Mouse (Mus musculus) limb, embryonic 15.5 days (tissue): ENCODE results near the gene Slit3. TPM values are rescaled to one million over a fixed set of nuclear protein-coding genes. Genes with fewer than 3 reads are reported as not detected.

Experiments used
- ATAC-seq: fragments of 200-750 bp; cut with Nextera tagmentation; 2 replicates; pipeline ENCODE4 v1.8.0; 2017; ENCODE audit warnings: low read depth, moderate TSS enrichment; ENCODE audit not compliant: insufficient number of reproducible peaks, low FRiP score, low TSS enrichment
- H3K27ac ChIP-seq: fragments of 300-500 bp; sonication (generic); 2 replicates; pipeline ENCODE4 v1.5.1; 2015; ENCODE audit warnings: moderate library complexity, mild to moderate bottlenecking, inconsistent platforms
- H3K27me3 ChIP-seq: fragments of 300-500 bp; sonication (generic); 2 replicates; pipeline ENCODE4 v1.6.1; 2015; ENCODE audit warnings: inconsistent platforms
- H3K36me3 ChIP-seq: fragments of 300-500 bp; sonication (generic); 2 replicates; pipeline ENCODE4 v1.6.1; 2015; ENCODE audit warnings: inconsistent platforms
- H3K4me1 ChIP-seq: fragments of 300-500 bp; sonication (generic); 2 replicates; pipeline ENCODE4 v1.6.1; 2015; ENCODE audit warnings: inconsistent platforms
- H3K4me2 ChIP-seq: fragments of 300-500 bp; sonication (generic); 2 replicates; pipeline ENCODE4 v1.6.1; 2015; ENCODE audit warnings: mild to moderate bottlenecking, inconsistent platforms
- H3K4me3 ChIP-seq: fragments of 300-500 bp; sonication (generic); 2 replicates; pipeline ENCODE4 v1.5.1; 2015; ENCODE audit warnings: mild to moderate bottlenecking, inconsistent platforms
- H3K9ac ChIP-seq: fragments of 300-500 bp; sonication (generic); 2 replicates; pipeline ENCODE4 v1.6.1; 2015; ENCODE audit warnings: inconsistent platforms
- H3K9me3 ChIP-seq: fragments of 300-500 bp; sonication (generic); 2 replicates; pipeline ENCODE4 v1.6.1; 2016; ENCODE audit warnings: inconsistent platforms
- WGBS: fragments of 180-500 bp; shearing (Covaris S2); methylation state at CpG from one replicate; pipeline ENCODE4 v1.1.7; 2015; 5-methylcytosine and 5-hydroxymethylcytosine counted together
- polyA plus RNA-seq: library from polyadenylated mRNA; unstranded; fragments of >200 nt; fragmentation: Nextera tagmentation; extraction: Ambion mirVana; gene quantifications from 2 replicates; pipeline ENCODE4 v1.2.1, GENCODE M21; 2015

The Slit3 gene
- polyA plus RNA-seq, 1 experiment from 2014 or later = 20.8 TPM

- ATAC-seq = peak; percentile 72
- 30% methylated on average over 7 of the region's 7 CpGs for WGBS
Measured at GRCm38 (mm10) chr11:35527816-35528462, 406.9 kb downstream of the Slit3 start.

GRCm38 (mm10) chr11:35535027-35535426 lies 414.0 kb downstream of the Slit3 start:
- no peak overlapping the region for H3K4me2 ChIP-seq
- H3K27ac ChIP-seq = no peak overlapping the region
- 54% methylated on average over 6 of the region's 6 CpGs for WGBS
- no peaks in the 10 kb centered on the region for H3K27me3 ChIP-seq
- H3K9ac ChIP-seq = no peak overlapping the region
- H3K4me1 ChIP-seq = peaks cover 5% of the 10 kb centered on the region; the same call in 1 of the 2 replicates
- no peaks in the 10 kb centered on the region for H3K36me3 ChIP-seq
- H3K9me3 ChIP-seq = no peaks in the 10 kb centered on the region
- no peak for ATAC-seq
- H3K4me3 ChIP-seq = no peak overlapping the region

More at GRCm38 (mm10) chr11:35527816-35528462, 406.9 kb downstream of the Slit3 start:
- Histone ChIP-seq H3K36me3 (no peaks in the 10 kb centered on the region), H3K27ac (peak overlapping the region; percentile 82), H3K27me3 (no peaks in the 10 kb centered on the region), H3K4me2 (no peak overlapping the region), H3K4me3 (no peak overlapping the region), H3K9ac (no peak overlapping the region), H3K4me1 (peaks cover 24% of the 10 kb centered on the region), H3K9me3 (no peaks in the 10 kb centered on the region)

DNA sequence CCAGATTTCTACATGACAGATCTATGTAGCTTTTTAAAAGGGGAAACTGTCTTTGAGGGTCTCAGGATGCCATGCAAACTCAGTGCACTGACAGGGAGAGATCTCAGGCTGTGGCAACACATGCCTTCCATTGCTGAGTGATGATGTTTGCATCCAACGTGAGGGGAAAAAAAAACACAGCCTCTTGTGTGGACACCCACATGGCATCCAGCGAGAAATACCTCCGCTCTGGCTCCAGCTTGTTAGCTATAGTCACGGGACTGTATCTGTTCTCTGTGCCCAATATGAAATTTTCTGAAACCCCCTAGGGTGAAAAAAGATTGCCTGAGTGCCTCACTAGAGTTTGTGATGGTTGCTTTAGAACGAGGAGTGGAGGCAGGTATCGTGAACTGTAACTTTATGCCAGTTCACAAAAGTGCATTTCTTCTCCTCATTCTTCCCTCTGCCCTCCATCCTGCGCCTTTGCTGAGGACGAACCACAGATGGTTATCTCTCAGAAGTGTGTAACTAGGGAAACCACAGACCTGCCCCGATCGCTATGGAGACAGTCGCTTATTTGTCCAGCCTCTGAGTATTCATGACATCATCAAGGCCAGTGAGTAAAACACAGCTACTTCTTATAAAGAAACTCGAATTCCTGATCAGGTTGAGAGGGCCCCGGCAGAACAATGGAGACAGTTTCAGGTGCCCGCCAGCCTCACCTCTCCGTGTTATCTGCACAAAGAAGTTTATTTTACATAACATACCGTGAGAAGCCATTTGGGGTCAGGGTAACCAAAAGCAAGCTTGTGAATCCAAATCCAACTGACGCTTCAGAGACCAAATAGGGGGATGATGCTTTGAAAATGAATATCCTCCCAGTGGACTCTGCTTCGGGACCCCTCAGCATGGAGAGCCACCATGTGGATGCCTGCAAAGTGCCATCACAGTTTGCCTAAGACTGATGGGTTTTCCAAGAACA lies 416.4 kb downstream of the Slit3 start:
- no peaks in the 10 kb centered on the region for H3K9me3 ChIP-seq

DNA sequence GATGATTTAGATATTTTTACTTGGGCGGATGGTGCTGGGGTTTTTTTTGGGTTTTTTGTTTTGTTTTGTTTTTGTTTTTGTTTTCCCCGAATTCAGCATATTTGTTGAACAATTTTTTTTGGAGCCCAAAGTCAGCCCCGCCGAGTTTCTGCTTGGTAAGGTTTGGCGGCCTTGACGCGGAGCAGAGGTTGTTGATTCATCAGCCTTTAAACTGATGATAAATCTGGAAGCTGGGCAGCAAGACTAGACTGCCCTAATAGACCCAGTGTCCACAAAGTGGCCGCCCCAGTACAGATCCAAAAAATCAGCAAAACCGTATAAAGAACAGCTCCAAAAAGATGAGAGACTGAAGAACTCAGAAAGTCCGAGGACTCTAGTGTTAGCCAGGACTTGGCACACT lies 421.7 kb downstream of the Slit3 start:
- no peaks in the 10 kb centered on the region for H3K9me3 ChIP-seq
- H3K4me1 ChIP-seq = peaks cover 3% of the 10 kb centered on the region; the same call in 1 of the 2 replicates
- H3K27me3 ChIP-seq = 0 out of 2 replicates have a peak, but pooled peaks cover 4% of the 10 kb centered on the region
- H3K27ac ChIP-seq = no peak overlapping the region
- H3K9ac ChIP-seq = no peak overlapping the region
- ATAC-seq = no peak
- no peaks in the 10 kb centered on the region for H3K36me3 ChIP-seq
- 89% methylated on average over 10 of the region's 10 CpGs for WGBS
- no peak overlapping the region for H3K4me2 ChIP-seq
- H3K4me3 ChIP-seq = no peak overlapping the region

More for the DNA sequence above, 416.4 kb downstream of the Slit3 start:
- Histone ChIP-seq H3K36me3 (no peaks in the 10 kb centered on the region), H3K27me3 (no peaks in the 10 kb centered on the region), H3K4me3 (no peak overlapping the region), H3K4me2 (no peak overlapping the region), H3K4me1 (peaks cover 5% of the 10 kb centered on the region; the same call in 1 of the 2 replicates), H3K9ac (no peak overlapping the region), H3K27ac (no peak overlapping the region)
- ATAC-seq = no peak
- WGBS = 65% methylated on average over 18 of the region's 18 CpGs

DNA sequence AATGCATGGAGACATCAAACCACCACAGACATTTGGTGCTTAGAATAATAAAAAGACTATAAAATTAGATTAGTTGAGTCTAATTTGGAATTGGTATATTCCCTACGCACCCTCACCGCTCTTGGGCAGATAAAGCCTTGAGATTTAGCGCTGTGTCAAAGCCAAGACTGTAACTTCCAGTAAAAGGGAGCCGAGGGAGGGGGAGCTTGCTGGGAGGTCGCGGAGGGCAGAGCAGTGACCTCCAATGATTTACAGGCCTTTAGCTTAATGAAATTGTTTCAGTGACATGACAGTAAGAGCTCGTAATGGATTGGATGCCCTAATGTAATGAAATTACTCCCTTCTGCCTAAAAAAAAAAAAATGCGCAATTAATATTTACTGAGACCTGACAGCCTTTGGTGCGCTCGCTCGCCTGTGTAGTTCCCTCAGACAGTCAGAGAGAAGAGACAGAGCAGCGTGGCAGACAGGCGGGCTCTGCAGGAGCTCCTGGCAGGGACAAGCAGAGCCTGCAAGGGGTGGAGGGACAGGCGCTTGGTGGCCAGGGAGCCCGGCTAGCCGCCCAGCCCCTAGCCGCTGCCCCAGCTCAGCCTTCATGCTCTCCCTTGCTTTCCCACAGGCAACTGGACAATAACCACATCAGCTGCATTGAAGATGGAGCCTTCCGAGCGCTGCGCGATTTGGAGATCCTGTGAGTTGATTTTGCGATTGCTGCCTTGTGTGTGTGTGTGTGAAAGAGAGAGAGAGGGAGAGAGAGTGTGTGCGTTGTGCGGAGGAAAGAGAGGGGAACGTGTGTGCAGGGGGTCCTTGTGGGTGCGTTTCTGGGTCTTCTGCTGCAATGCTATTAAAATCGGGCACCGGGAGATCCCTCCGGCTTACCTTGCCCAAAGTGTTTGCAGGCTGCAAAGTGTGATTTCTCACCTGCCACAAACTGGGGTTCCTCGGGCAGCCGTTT lies 423.4 kb downstream of the Slit3 start:
- Histone ChIP-seq H3K27ac (no peak overlapping the region), H3K36me3 (no peaks in the 10 kb centered on the region), H3K4me3 (no peak overlapping the region), H3K9ac (no peak overlapping the region), H3K9me3 (no peaks in the 10 kb centered on the region), H3K4me1 (peaks cover 6% of the 10 kb centered on the region; the same call in 1 of the 2 replicates), H3K4me2 (no peak overlapping the region), H3K27me3 (0 out of 2 replicates have a peak, but pooled peaks cover 4% of the 10 kb centered on the region)
- 46% methylated on average over 31 of the region's 31 CpGs for WGBS
- ATAC-seq = no peak

GRCm38 (mm10) chr11:35546081-35546822 lies 425.2 kb downstream of the Slit3 start:
- H3K36me3 ChIP-seq = no peaks in the 10 kb centered on the region
- WGBS = 44% methylated on average over 7 of the region's 7 CpGs
- no peak overlapping the region for H3K27ac ChIP-seq
- ATAC-seq = no peak
- H3K4me3 ChIP-seq = no peak overlapping the region
- no peaks in the 10 kb centered on the region for H3K9me3 ChIP-seq
- H3K27me3 ChIP-seq = peaks cover 4% of the 10 kb centered on the region; the same call in 1 of the 2 replicates
- H3K9ac ChIP-seq = no peak overlapping the region
- H3K4me1 ChIP-seq = peaks cover 6% of the 10 kb centered on the region; the same call in 1 of the 2 replicates
- no peak overlapping the region for H3K4me2 ChIP-seq

- no peaks in the 10 kb centered on the region for H3K9me3 ChIP-seq
- WGBS = 72% methylated on average over 9 of the region's 9 CpGs
- H3K4me3 ChIP-seq = no peak overlapping the region
- no peak overlapping the region for H3K27ac ChIP-seq
- H3K27me3 ChIP-seq = peaks cover under 1% of the 10 kb centered on the region; the same call in 1 of the 2 replicates
- H3K9ac ChIP-seq = no peak overlapping the region
- no peaks in the 10 kb centered on the region for H3K36me3 ChIP-seq
- H3K4me1 ChIP-seq = peaks cover 16% of the 10 kb centered on the region
- H3K4me2 ChIP-seq = no peak overlapping the region
- ATAC-seq = 0 out of 2 replicates have a peak, but pooled peaks have one; percentile 44
Measured at GRCm38 (mm10) chr11:35550036-35550435, 429.0 kb downstream of the Slit3 start.

DNA sequence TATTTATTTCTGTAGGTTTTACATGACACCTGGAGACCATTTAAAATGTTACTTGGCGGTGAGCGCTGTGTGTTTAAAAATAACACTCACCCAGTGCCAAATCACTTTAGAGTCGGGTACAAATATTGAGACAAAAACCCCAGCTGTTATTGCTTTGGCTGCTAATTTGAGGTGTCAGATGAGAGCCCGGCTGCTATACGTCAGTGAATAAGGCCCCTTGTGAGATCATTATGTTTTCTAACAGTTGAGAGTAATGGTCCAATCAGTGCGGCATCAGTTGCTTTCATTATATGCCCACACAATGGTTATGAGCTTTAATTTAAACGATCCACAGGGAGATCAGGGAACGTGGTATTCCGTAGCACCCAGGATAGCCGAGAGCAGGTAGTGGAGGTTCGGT lies 435.2 kb downstream of the Slit3 start:
- Histone ChIP-seq H3K9me3 (no peaks in the 10 kb centered on the region), H3K36me3 (no peaks in the 10 kb centered on the region), H3K9ac (no peak overlapping the region), H3K4me3 (no peak overlapping the region), H3K4me2 (no peak overlapping the region), H3K4me1 (peaks cover 29% of the 10 kb centered on the region), H3K27me3 (no peaks in the 10 kb centered on the region; the same call in 1 of the 2 replicates), H3K27ac (no peak overlapping the region)
- ATAC-seq = no peak
- WGBS = 43% methylated on average over 11 of the region's 11 CpGs

- peaks cover 40% of the 10 kb centered on the region for H3K4me1 ChIP-seq
- ATAC-seq = no peak
- no peak overlapping the region for H3K9ac ChIP-seq
- no peak overlapping the region for H3K27ac ChIP-seq
- H3K9me3 ChIP-seq = no peaks in the 10 kb centered on the region
- no peak overlapping the region for H3K4me2 ChIP-seq
- no peaks in the 10 kb centered on the region for H3K36me3 ChIP-seq
- H3K4me3 ChIP-seq = no peak overlapping the region
- H3K27me3 ChIP-seq = no peaks in the 10 kb centered on the region
- WGBS = 77% methylated on average over 8 of the region's 8 CpGs
Measured at GRCm38 (mm10) chr11:35557476-35557875, 436.5 kb downstream of the Slit3 start.

DNA sequence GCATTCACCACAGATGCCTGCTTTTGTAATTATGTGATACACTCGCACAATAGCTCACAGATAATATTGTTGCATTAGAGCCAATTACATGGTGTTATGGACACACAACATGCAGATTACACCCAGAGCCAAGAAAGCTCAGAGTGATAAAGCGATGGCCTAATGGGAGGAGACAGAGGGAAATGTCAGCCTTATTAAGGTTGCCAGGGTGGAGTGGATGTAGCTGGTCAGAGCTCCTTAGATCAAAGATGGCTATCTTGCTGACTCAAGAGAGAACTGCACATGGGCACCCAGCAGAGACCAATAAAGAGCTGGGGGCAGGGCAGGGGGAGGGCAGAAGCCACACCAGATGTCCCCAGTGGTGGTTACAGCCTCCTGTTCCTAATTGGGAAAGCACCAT lies 437.3 kb downstream of the Slit3 start:
- no peaks in the 10 kb centered on the region for H3K27me3 ChIP-seq
- no peaks in the 10 kb centered on the region for H3K9me3 ChIP-seq
- H3K27ac ChIP-seq = no peak overlapping the region
- no peak for ATAC-seq
- no peak overlapping the region for H3K9ac ChIP-seq
- no peak overlapping the region for H3K4me2 ChIP-seq
- 73% methylated on average over 2 of the region's 2 CpGs for WGBS
- no peaks in the 10 kb centered on the region for H3K36me3 ChIP-seq
- peaks cover 36% of the 10 kb centered on the region for H3K4me1 ChIP-seq
- no peak overlapping the region for H3K4me3 ChIP-seq
